Comparison of ENCODE assay signal across 21 mouse cellular contexts in genomic region chr3:123481266-123481665, GRCm38 (mm10). TPM values are rescaled to one million over a fixed set of nuclear protein-coding genes. Genes with fewer than 3 reads are reported as not detected.
"Had no signal": no experiment of that assay in that cellular context is flagged by ENCODE, and none has a peak within 500 bp of the region (broad histone marks: within the 10 kb centered on the region; RNA-seq: fewer than 3 reads in every experiment).

No protein-coding gene starts in this region.

- H3K4me3 ChIP-seq: lung, embryonic 15.5 days; midbrain, embryonic 10.5 days; midbrain, embryonic 12.5 days; myocyte; neural tube, embryonic 13.5 days; neural tube, embryonic 15.5 days had no signal

- H3K27ac ChIP-seq: liver, embryonic 14.5 days; lung, embryonic 15.5 days; midbrain, embryonic 10.5 days; midbrain, embryonic 12.5 days; neural tube, embryonic 13.5 days; neural tube, embryonic 15.5 days had no signal

- ATAC-seq: midbrain, embryonic 16.5 days had no signal

- DNase-seq: lung, adult 18-20 months; lung, postnatal 10 days; lung, postnatal 4 days; midbrain, embryonic 14.5 days; retina, postnatal 1 day; right cerebral cortex, adult 18-20 months; right cerebral cortex, postnatal 25 days; right cerebral cortex, postnatal 4 days; spleen, adult 18-20 months; thymus, adult 18-20 months; thymus, postnatal 25 days; thymus, postnatal 4 days had no signal

RNA-seq across cellular contexts. Expression of gene Prss12, which starts 34.6 kb away (rescaled TPM):
- total RNA-seq: megakaryocyte-erythroid progenitor cell, adult 5-6 weeks had no signal
